Mouse (Mus musculus) lung, embryonic 14.5 days (tissue): ENCODE data around the gene Lama2. TPM values are rescaled to one million over a fixed set of nuclear protein-coding genes. Genes with fewer than 3 reads are reported as not detected.

Experiments used
- ATAC-seq: fragments of 200-750 bp; cut with Nextera tagmentation; 2 replicates; pipeline ENCODE4 v1.8.0; 2017; ENCODE audit warnings: mild to moderate bottlenecking, moderate TSS enrichment, moderate library complexity; ENCODE audit not compliant: insufficient read depth
- DNase-seq: peaks from one replicate; pipeline ENCODE4 v3.0.0-alpha.2; 2015
- H3K27ac ChIP-seq: fragments of 300-500 bp; sonication (generic); 2 replicates; pipeline ENCODE4 v1.5.1; 2014; ENCODE audit warnings: low read depth, mild to moderate bottlenecking, moderate library complexity
- H3K27me3 ChIP-seq: fragments of 300-500 bp; sonication (generic); 2 replicates; pipeline ENCODE4 v1.6.1; 2014; ENCODE audit warnings: low read length, control low read depth; ENCODE audit not compliant: insufficient read depth
- H3K36me3 ChIP-seq: fragments of 300-500 bp; sonication (generic); 2 replicates; pipeline ENCODE4 v1.6.1; 2014; ENCODE audit warnings: control low read depth; ENCODE audit not compliant: insufficient read depth
- H3K4me1 ChIP-seq: fragments of 300-500 bp; sonication (generic); 2 replicates; pipeline ENCODE4 v1.6.1; 2014; ENCODE audit warnings: antibody characterized with exemption, control low read depth; ENCODE audit not compliant: insufficient read depth
- H3K4me2 ChIP-seq: fragments of 300-500 bp; sonication (generic); 2 replicates; pipeline ENCODE4 v1.6.1; 2014; ENCODE audit warnings: mild to moderate bottlenecking
- H3K4me3 ChIP-seq: fragments of 300-500 bp; sonication (generic); 2 replicates; pipeline ENCODE4 v1.5.1; 2014; ENCODE audit warnings: low read depth, low read length
- H3K9ac ChIP-seq: fragments of 300-500 bp; sonication (generic); 2 replicates; pipeline ENCODE4 v1.6.1; 2014
- H3K9me3 ChIP-seq: fragments of 300-500 bp; sonication (generic); 2 replicates; pipeline ENCODE4 v1.6.1; 2016; ENCODE audit warnings: low read depth, low read length, control low read depth
- CTCF ChIP-seq: IDR thresholded peaks from 2 replicates; pipeline ENCODE4 v1.5.1; 2016; ENCODE audit warnings: antibody characterized with exemption, low read depth
- WGBS: fragments of 180-500 bp; shearing (Covaris S2); extraction: QIAGEN DNeasy Blood & Tissue Kit; methylation state at CpG from one replicate; pipeline ENCODE4 v1.1.7; 2014; 5-methylcytosine and 5-hydroxymethylcytosine counted together
- polyA plus RNA-seq: library from polyadenylated mRNA; unstranded; fragments of >200 nt; fragmentation: Nextera tagmentation; extraction: Ambion mirVana; gene quantifications from 2 replicates; pipeline ENCODE4 v1.2.1, GENCODE M21; 2014

Lama2 gene
- polyA plus RNA-seq, 1 experiment from 2014 or later: 15.9 TPM

DNA sequence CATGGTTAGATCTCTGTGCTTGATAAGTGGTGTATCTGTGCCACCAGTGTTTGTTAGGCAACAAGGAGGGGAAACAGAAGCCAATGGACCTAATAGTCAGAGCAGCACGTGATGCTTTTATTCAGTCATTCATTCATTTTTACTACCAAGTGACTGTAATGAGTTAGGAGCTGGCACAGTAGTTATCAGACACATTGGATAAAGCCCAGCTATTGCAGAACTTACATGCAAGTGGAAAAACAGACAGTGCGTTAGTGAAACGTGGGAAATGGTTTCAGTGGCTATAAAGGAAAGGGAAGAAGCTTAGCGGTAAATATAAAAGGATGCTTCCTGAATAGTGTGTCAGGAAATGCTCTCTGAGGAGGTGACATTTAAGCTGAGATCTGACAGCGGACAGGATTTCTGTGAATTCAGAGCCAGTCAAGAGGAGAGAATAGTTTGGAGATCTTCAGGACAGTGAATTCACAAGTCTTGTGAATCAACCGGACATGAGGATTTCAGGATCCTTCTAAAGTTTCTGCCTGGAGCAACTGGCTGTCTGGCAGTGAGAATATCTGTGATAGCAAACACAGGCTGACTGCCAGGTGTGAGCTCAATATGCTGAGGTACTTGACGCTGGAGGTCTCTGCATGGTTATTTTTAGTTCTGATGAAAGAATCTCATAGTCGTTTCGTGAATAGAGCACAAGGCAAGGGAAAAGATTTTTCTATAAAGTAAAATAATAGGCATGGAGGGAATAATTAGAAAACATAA, 2.3 kb upstream of the Lama2 start:
- H3K4me1 ChIP-seq: no peaks in the 10 kb centered on the region
- no peak overlapping the region for H3K4me2 ChIP-seq
- ATAC-seq: no peak
- no peak overlapping the region for H3K4me3 ChIP-seq
- H3K27me3 ChIP-seq: no peaks in the 10 kb centered on the region
- no peak overlapping the region for H3K9ac ChIP-seq
- no peak overlapping the region for H3K27ac ChIP-seq
- H3K36me3 ChIP-seq: no peaks in the 10 kb centered on the region
- WGBS: 46% methylated on average over 9 of the region's 9 CpGs
- peak; percentile 25 for DNase-seq
- TF ChIP-seq CTCF: no peak
- no peaks in the 10 kb centered on the region for H3K9me3 ChIP-seq

GRCm38 (mm10) chr10:27617522-27618020, 2.0 kb downstream of the Lama2 start:
- no peaks in the 10 kb centered on the region for H3K27me3 ChIP-seq
- H3K4me2 ChIP-seq: no peak overlapping the region
- H3K9me3 ChIP-seq: no peaks in the 10 kb centered on the region
- no peak for TF ChIP-seq CTCF
- H3K4me3 ChIP-seq: no peak overlapping the region
- DNase-seq (no peak), ATAC-seq (no peak)
- WGBS: 86% methylated on average over 4 of the region's 4 CpGs
- H3K4me1 ChIP-seq: no peaks in the 10 kb centered on the region
- H3K9ac ChIP-seq: no peak overlapping the region
- H3K27ac ChIP-seq: no peak overlapping the region
- no peaks in the 10 kb centered on the region for H3K36me3 ChIP-seq

DNA sequence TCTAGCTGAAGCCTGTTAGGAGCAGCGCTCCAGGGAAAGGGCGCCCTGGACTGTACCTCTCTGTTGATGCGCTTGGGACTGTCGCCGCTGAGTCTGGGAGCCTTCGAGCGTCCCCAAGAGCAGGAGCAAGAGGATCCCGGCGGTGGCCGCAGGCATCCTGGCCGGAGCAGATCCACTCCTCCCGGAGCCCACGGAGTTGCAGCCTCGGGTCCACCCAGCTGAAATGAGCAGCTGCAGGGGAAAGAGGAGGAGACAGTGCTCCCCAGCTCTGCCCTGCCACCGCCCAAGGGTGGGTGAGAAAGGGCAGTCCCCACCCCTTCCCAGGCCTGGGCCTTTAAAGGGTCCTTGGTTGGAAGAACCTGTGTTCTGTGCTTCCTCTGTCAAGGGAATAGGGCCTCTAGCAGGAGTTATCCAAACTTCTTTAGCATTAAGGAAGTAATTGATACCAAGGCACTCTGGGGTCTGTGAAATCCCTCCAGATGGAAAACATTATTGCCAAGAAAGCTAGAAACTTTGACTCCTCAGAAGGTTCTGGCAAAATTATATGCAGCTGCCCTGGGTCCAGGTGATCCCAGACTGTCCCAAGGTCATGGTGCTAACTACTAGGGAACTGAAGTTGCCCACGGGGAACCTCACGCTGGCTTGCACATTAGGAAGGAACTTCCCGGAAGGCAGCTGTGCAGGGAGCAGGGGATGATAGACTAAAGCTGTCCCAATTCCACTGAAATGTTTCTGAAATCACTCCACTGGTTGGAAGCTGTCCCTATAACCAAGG, 2.7 kb downstream of the Lama2 start:
- DNase-seq: peak; percentile 68
- no peaks in the 10 kb centered on the region for H3K27me3 ChIP-seq

DNA sequence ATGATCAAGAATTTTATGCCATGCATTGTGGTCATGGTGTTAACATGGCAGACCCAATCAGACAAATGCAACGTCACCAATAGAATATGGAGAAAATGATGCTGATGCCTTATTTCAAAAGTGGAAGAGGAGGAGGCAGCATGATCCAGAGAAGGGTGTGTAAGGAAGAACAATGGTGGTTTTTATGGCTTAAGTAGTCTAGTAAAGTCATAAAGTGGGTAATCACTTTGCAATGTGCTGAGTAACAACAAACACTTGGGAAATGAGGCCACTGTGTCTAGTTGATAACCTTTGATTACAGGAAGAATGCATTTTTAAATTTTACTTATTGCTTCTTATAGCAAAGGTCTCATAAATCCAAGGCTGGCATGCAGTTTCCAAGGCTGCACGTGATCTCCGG, 23.9 kb downstream of the Lama2 start:
- Histone ChIP-seq H3K9ac (no peak overlapping the region), H3K4me2 (no peak overlapping the region), H3K36me3 (no peaks in the 10 kb centered on the region), H3K27me3 (no peaks in the 10 kb centered on the region), H3K4me3 (no peak overlapping the region), H3K4me1 (no peaks in the 10 kb centered on the region), H3K9me3 (no peaks in the 10 kb centered on the region), H3K27ac (no peak overlapping the region)
- no peak for TF ChIP-seq CTCF
- WGBS: 89% methylated on average over 3 of the region's 3 CpGs
- ATAC-seq (no peak), DNase-seq (no peak)

More for the DNA sequence above, 2.7 kb downstream of the Lama2 start:
- Histone ChIP-seq H3K36me3 (no peaks in the 10 kb centered on the region), H3K9me3 (no peaks in the 10 kb centered on the region), H3K9ac (peak overlapping the region; percentile 49), H3K27ac (peak overlapping the region; percentile 12; the same call in 1 of the 2 replicates), H3K4me3 (peak overlapping the region; percentile 34), H3K4me1 (no peaks in the 10 kb centered on the region), H3K4me2 (peak overlapping the region; percentile 55)
- ATAC-seq: peak; percentile 89
- 6% methylated on average over 18 of the region's 18 CpGs for WGBS
- TF ChIP-seq CTCF: no peak

DNA sequence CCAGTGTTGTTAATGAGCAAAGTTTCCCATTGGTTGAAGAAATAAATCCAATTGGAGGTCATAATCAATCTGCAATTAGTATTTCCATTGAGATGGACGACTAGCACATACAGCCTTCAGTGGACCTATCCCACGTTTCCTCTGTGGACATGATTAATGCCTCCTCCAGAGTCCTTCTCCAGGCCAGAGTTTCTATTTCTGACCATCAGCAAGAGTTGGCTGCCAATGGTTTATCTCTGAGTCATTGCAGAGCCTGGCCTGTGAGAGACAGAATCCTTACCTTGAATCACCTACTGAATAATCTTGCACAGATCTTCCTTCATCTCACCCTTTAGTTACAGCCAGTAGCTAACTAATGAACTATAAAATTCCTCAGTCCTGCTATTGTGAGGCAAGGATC, 86.3 kb downstream of the Lama2 start:
- no peak for TF ChIP-seq CTCF
- ATAC-seq: no peak
- 52% methylated on average over 2 of the region's 2 CpGs for WGBS

GRCm38 (mm10) chr10:27508847-27509459, 110.6 kb downstream of the Lama2 start:
- WGBS: 73% methylated on average over 3 of the region's 3 CpGs
- Histone ChIP-seq H3K36me3 (no peaks in the 10 kb centered on the region), H3K4me1 (no peaks in the 10 kb centered on the region), H3K9ac (no peak overlapping the region), H3K4me2 (no peak overlapping the region), H3K27me3 (no peaks in the 10 kb centered on the region), H3K27ac (no peak overlapping the region), H3K4me3 (no peak overlapping the region), H3K9me3 (no peaks in the 10 kb centered on the region)
- TF ChIP-seq CTCF: no peak
- ATAC-seq (no peak), DNase-seq (no peak)

More for the DNA sequence above, 86.3 kb downstream of the Lama2 start:
- Histone ChIP-seq H3K4me2 (no peak overlapping the region), H3K9ac (no peak overlapping the region), H3K4me1 (no peaks in the 10 kb centered on the region), H3K27me3 (no peaks in the 10 kb centered on the region), H3K9me3 (no peaks in the 10 kb centered on the region), H3K36me3 (no peaks in the 10 kb centered on the region), H3K27ac (no peak overlapping the region), H3K4me3 (no peak overlapping the region)
- DNase-seq: no peak

GRCm38 (mm10) chr10:27500863-27501262, 118.7 kb downstream of the Lama2 start:
- ATAC-seq (no peak), DNase-seq (no peak)
- H3K4me3 ChIP-seq: no peak overlapping the region
- no peaks in the 10 kb centered on the region for H3K27me3 ChIP-seq
- H3K9ac ChIP-seq: no peak overlapping the region
- no peak overlapping the region for H3K4me2 ChIP-seq
- no peaks in the 10 kb centered on the region for H3K9me3 ChIP-seq
- no peak overlapping the region for H3K27ac ChIP-seq
- no peaks in the 10 kb centered on the region for H3K4me1 ChIP-seq
- WGBS: 76% methylated on average over 3 of the region's 3 CpGs
- no peaks in the 10 kb centered on the region for H3K36me3 ChIP-seq
- no peak for TF ChIP-seq CTCF
